Mouse (Mus musculus) MEL (cell line): Measurements from ENCODE around the gene Fxyd7.

Experiments
- CHD2 ChIP-seq: IDR thresholded peaks from 2 replicates; pipeline ENCODE4 v1.6.1; 2011; ENCODE audit warnings: low read length, improper control_type of control experiment
- CTCF ChIP-seq, 3 experiments: IDR thresholded peaks in 2 of 3; conservative IDR thresholded peaks in 1 of 3; 2 replicates each; pipeline ENCODE4 v1.5.1; 2011 to 2012; ENCODE audit warnings: low read length in 3 of 3, low read depth in 2 of 3, mild to moderate bottlenecking in 2 of 3, improper control_type of control experiment in 1 of 3, inconsistent platforms in 1 of 3, mixed read lengths in 1 of 3, moderate library complexity in 1 of 3; ENCODE audit not compliant: control insufficient read depth in 1 of 3, insufficient read depth in 1 of 3, poor library complexity in 1 of 3, severe bottlenecking in 1 of 3
- MXI1 ChIP-seq: IDR thresholded peaks from 2 replicates; pipeline ENCODE4 v1.6.1; 2011; ENCODE audit warnings: mild to moderate bottlenecking, low read depth, low read length, improper control_type of control experiment
- POLR2A ChIP-seq, 2 experiments: IDR thresholded peaks; 2 replicates each; pipeline ENCODE4 v1.6.1; 2011 to 2012; ENCODE audit warnings: low read length in 2 of 2, mild to moderate bottlenecking in 2 of 2, control low read depth in 1 of 2, improper control_type of control experiment in 1 of 2, low read depth in 1 of 2, moderate library complexity in 1 of 2; ENCODE audit not compliant: control insufficient read depth in 1 of 2, insufficient read depth in 1 of 2, poor library complexity in 1 of 2
- RCOR1 ChIP-seq: IDR thresholded peaks from 2 replicates; pipeline ENCODE4 v1.6.1; 2012; ENCODE audit warnings: low read depth, mild to moderate bottlenecking, inconsistent platforms, low read length, improper control_type of control experiment
- UBTF ChIP-seq: IDR thresholded peaks from 2 replicates; pipeline ENCODE4 v1.6.1; 2012; ENCODE audit warnings: low read depth, mild to moderate bottlenecking, inconsistent platforms, low read length, improper control_type of control experiment, moderate library complexity, borderline replicate concordance; ENCODE audit not compliant: insufficient read depth

DNA sequence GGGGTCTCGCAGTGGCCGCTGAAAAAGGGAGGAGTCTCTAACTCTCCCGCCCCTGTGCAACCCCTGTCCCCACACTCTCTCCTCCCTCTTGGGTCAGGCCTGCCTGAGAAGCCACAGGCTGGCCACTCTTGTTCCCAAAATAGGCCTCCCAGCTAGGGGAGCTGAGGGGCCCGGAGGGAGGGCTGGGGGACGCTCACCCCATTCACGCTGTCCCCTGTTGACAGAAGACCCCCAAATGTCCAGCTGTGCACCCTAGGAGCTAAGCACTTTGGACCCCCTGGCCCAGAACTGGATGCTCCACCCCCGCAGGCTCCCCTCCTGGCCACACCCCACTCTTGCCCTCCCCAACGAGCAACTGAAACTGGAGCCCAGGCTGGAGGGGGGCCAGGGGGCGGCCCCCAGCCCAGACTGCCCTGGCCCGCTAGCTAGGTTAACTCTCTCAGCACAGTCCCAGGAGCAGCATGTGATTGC lies 4.1 kb upstream of the Fxyd7 start:
- TF ChIP-seq CHD2 (no peak), UBTF (no peak), POLR2A (IDR thresholded peaks at IDR 0.05; ENCODE audit: control insufficient read depth in 1 of 2, insufficient read depth in 1 of 2, low read depth in 1 of 2, low read length in 2 of 2, poor library complexity in 1 of 2) (no peak), RCOR1 (no peak), MXI1 (no peak), CTCF (IDR thresholded peaks at IDR 0.05 in 2 of 3, conservative IDR thresholded peaks at IDR 0.05 in 1 of 3; ENCODE audit: control insufficient read depth in 1 of 3, insufficient read depth in 1 of 3, low read depth in 2 of 3, low read length in 3 of 3, poor library complexity in 1 of 3, severe bottlenecking in 1 of 3) (no peak)
